Mouse (Mus musculus) liver, adult 2 months (tissue): Measurements from ENCODE around the gene Col2a1. TPM values are rescaled to one million over a fixed set of nuclear protein-coding genes. Genes with fewer than 3 reads are reported as not detected.

Source experiments
- DNase-seq: peaks from one replicate; pipeline ENCODE4 v3.0.0-alpha.2; 2011; ENCODE audit warnings: low read depth, low spot score; ENCODE audit errors: extremely low read depth
- H3K27ac ChIP-seq: fragments of 200-500 bp; replicated peaks from 2 replicates; pipeline ENCODE4 v1.5.1; 2012; ENCODE audit warnings: low read depth, mild to moderate bottlenecking, control low read depth, inconsistent platforms, low read length; ENCODE audit not compliant: insufficient read depth
- H3K27me3 ChIP-seq: fragments of 200-500 bp; 2 replicates; pipeline ENCODE4 v1.6.1; 2012; ENCODE audit warnings: mild to moderate bottlenecking, moderate library complexity, low read length, inconsistent platforms; ENCODE audit not compliant: control insufficient read depth, insufficient read depth
- H3K36me3 ChIP-seq: fragments of 200-500 bp; 2 replicates; pipeline ENCODE4 v1.6.1; 2012; ENCODE audit warnings: low read length, inconsistent platforms; ENCODE audit not compliant: control insufficient read depth, insufficient read depth
- H3K4me1 ChIP-seq: fragments of 200-500 bp; 2 replicates; pipeline ENCODE4 v1.6.1; 2011; ENCODE audit warnings: low read length; ENCODE audit not compliant: control insufficient read depth, insufficient read depth
- H3K4me3 ChIP-seq: fragments of 200-500 bp; 2 replicates; pipeline ENCODE4 v1.5.1; 2011; ENCODE audit warnings: low read depth, mild to moderate bottlenecking, control low read depth, low read length, moderate library complexity; ENCODE audit not compliant: insufficient read depth
- H3K79me2 ChIP-seq: fragments of 200-500 bp; 2 replicates; pipeline ENCODE4 v1.6.1; 2012; ENCODE audit warnings: inconsistent platforms, mild to moderate bottlenecking, low read length, moderate library complexity; ENCODE audit not compliant: control insufficient read depth, insufficient read depth
- H3K9ac ChIP-seq: fragments of 200-500 bp; 2 replicates; pipeline ENCODE4 v1.6.1; 2012; ENCODE audit warnings: low read depth, mild to moderate bottlenecking, control low read depth, inconsistent platforms, low read length
- CTCF ChIP-seq: fragments of 200-500 bp; IDR thresholded peaks from 2 replicates; pipeline ENCODE4 v1.5.1; 2011; ENCODE audit warnings: low read depth, low read length, control low read depth
- POLR2A ChIP-seq: fragments of 200-500 bp; IDR thresholded peaks from 2 replicates; pipeline ENCODE4 v1.6.1; 2011; ENCODE audit warnings: low read length, control low read depth; ENCODE audit not compliant: insufficient read depth; ENCODE audit errors: extremely low read depth
- WGBS: fragments of 180-500 bp; shearing (Covaris S2); methylation state at CpG from one replicate; pipeline ENCODE4 v1.1.7; 2018; 5-methylcytosine and 5-hydroxymethylcytosine counted together
- polyA plus RNA-seq: library from polyadenylated mRNA; depleted of rRNA; stranded (reverse); fragments of >200 nt; gene quantifications from 2 replicates; pipeline ENCODE4 v1.2.3, GENCODE M21; 2012; rRNA removed
- total RNA-seq: library from RNA; depleted of rRNA; stranded (reverse); fragments of >200 nt; gene quantifications from 2 replicates; pipeline ENCODE4 v1.2.3, GENCODE M21; 2014; rRNA removed

Gene Col2a1
- total and polyA plus RNA-seq, 2 experiments = not detected

GRCm38 (mm10) chr15:97932441-97932840 is 72.1 kb downstream of the Col2a1 start:
- Histone ChIP-seq H3K79me2 (no peaks in the 10 kb centered on the region), H3K9ac (no peak overlapping the region), H3K36me3 (no peaks in the 10 kb centered on the region), H3K27ac (no peak overlapping the region), H3K27me3 (no peaks in the 10 kb centered on the region), H3K4me1 (no peaks in the 10 kb centered on the region), H3K4me3 (no peak overlapping the region)
- TF ChIP-seq POLR2A (no peak), CTCF (no peak)
- DNase-seq = no peak
- 81% methylated on average over 12 of the region's 12 CpGs for WGBS

GRCm38 (mm10) chr15:97929259-97929824 is 75.2 kb downstream of the Col2a1 start:
- TF ChIP-seq POLR2A (no peak), CTCF (no peak)
- H3K4me1 ChIP-seq = no peaks in the 10 kb centered on the region
- H3K4me3 ChIP-seq = no peak overlapping the region
- no peak overlapping the region for H3K27ac ChIP-seq
- 47% methylated on average over 13 of the region's 13 CpGs for WGBS
- H3K36me3 ChIP-seq = no peaks in the 10 kb centered on the region
- no peaks in the 10 kb centered on the region for H3K79me2 ChIP-seq
- H3K27me3 ChIP-seq = no peaks in the 10 kb centered on the region
- H3K9ac ChIP-seq = no peak overlapping the region
- DNase-seq = no peak

- Histone ChIP-seq H3K4me3 (no peak overlapping the region), H3K36me3 (no peaks in the 10 kb centered on the region), H3K4me1 (no peaks in the 10 kb centered on the region), H3K79me2 (no peaks in the 10 kb centered on the region), H3K27me3 (no peaks in the 10 kb centered on the region), H3K27ac (no peak overlapping the region), H3K9ac (no peak overlapping the region)
- 63% methylated on average over 6 of the region's 6 CpGs for WGBS
- no peak for DNase-seq
- TF ChIP-seq CTCF (no peak), POLR2A (no peak)
Measured at GRCm38 (mm10) chr15:97927821-97928220, 76.7 kb downstream of the Col2a1 start.

GRCm38 (mm10) chr15:97927018-97927417 is 77.5 kb downstream of the Col2a1 start:
- no peaks in the 10 kb centered on the region for H3K79me2 ChIP-seq
- no peak overlapping the region for H3K4me3 ChIP-seq
- WGBS = 50% methylated on average over 4 of the region's 4 CpGs
- H3K9ac ChIP-seq = no peak overlapping the region
- TF ChIP-seq CTCF = no peak
- no peak for TF ChIP-seq POLR2A
- no peaks in the 10 kb centered on the region for H3K27me3 ChIP-seq
- no peaks in the 10 kb centered on the region for H3K36me3 ChIP-seq
- no peak overlapping the region for H3K27ac ChIP-seq
- no peak for DNase-seq
- no peaks in the 10 kb centered on the region for H3K4me1 ChIP-seq

Other genes starting within 250 kb of the Col2a1 start
- gene Rapgef3, start 236.7 kb downstream of the Col2a1 start, total RNA-seq = 1.8 and 3.2 TPM in 2 replicates
- 2.7 and 4.9 TPM in 2 replicates for gene Rapgef3, start 236.7 kb downstream of the Col2a1 start, polyA plus RNA-seq
- 15.2 and 21.1 TPM in 2 replicates for gene Slc48a1, start 226.2 kb downstream of the Col2a1 start, total RNA-seq
- gene Slc48a1, start 226.2 kb downstream of the Col2a1 start, polyA plus RNA-seq = 54.9 and 58.6 TPM in 2 replicates
- 2.5 and 3.4 TPM in 2 replicates for gene Hdac7, start 160.2 kb downstream of the Col2a1 start, total RNA-seq
- 5.9 and 9.5 TPM in 2 replicates for gene Hdac7, start 160.2 kb downstream of the Col2a1 start, polyA plus RNA-seq
- under 0.01 and 0.09 TPM in 2 replicates for gene Vdr, start 94.1 kb downstream of the Col2a1 start, total RNA-seq
- gene Vdr, start 94.1 kb downstream of the Col2a1 start, polyA plus RNA-seq = 0.04 TPM in 2 replicates
- 11.2 and 13.2 TPM in 2 replicates for gene Tmem106c, start 40.5 kb downstream of the Col2a1 start, total RNA-seq
- gene Tmem106c, start 40.5 kb downstream of the Col2a1 start, polyA plus RNA-seq = 30.9 and 33.7 TPM in 2 replicates
- gene Pfkm, start 87.9 kb upstream of the Col2a1 start, total RNA-seq = 9.4 and 10.5 TPM in 2 replicates
- 10.8 and 12.3 TPM in 2 replicates for gene Pfkm, start 87.9 kb upstream of the Col2a1 start, polyA plus RNA-seq
- gene Senp1, start 89.0 kb upstream of the Col2a1 start, total RNA-seq = 4.4 TPM in 2 replicates
- gene Senp1, start 89.0 kb upstream of the Col2a1 start, polyA plus RNA-seq = 2.2 and 3.7 TPM in 2 replicates
- gene Asb8, start 160.9 kb upstream of the Col2a1 start, total RNA-seq = 10.8 and 15.4 TPM in 2 replicates
- gene Asb8, start 160.9 kb upstream of the Col2a1 start, polyA plus RNA-seq = 26.9 and 32.9 TPM in 2 replicates
- gene Ccdc184, start 162.5 kb upstream of the Col2a1 start, total RNA-seq = not detected in 2 replicates
- gene Ccdc184, start 162.5 kb upstream of the Col2a1 start, polyA plus RNA-seq = not detected in 2 replicates
- not detected in 2 replicates for gene Olfr288, start 190.8 kb upstream of the Col2a1 start, total RNA-seq
- gene Olfr288, start 190.8 kb upstream of the Col2a1 start, polyA plus RNA-seq = not detected in 2 replicates
- not detected in 2 replicates for gene Gm44579, start 216.3 kb upstream of the Col2a1 start, total RNA-seq
- not detected in 2 replicates for gene Gm44579, start 216.3 kb upstream of the Col2a1 start, polyA plus RNA-seq
- gene Olfr287, start 216.4 kb upstream of the Col2a1 start, total RNA-seq = not detected in 2 replicates
- gene Olfr287, start 216.4 kb upstream of the Col2a1 start, polyA plus RNA-seq = not detected in 2 replicates
- not detected in 2 replicates for gene Olfr286, start 229.8 kb upstream of the Col2a1 start, total RNA-seq
- gene Olfr286, start 229.8 kb upstream of the Col2a1 start, polyA plus RNA-seq = not detected in 2 replicates